Mouse (Mus musculus) lung, embryonic 15.5 days (tissue): Measurements from ENCODE around the gene Tmprss9. TPM values are rescaled to one million over a fixed set of nuclear protein-coding genes. Genes with fewer than 3 reads are reported as not detected.

Experiments
- ATAC-seq: fragments of 200-750 bp; cut with Nextera tagmentation; 2 replicates; pipeline ENCODE4 v1.8.0; 2017; ENCODE audit warnings: moderate number of reproducible peaks, borderline replicate concordance; ENCODE audit not compliant: low FRiP score, low TSS enrichment; ENCODE audit errors: extremely low read depth
- H3K27ac ChIP-seq: fragments of 300-500 bp; sonication (generic); 2 replicates; pipeline ENCODE4 v1.5.1; 2015; ENCODE audit warnings: moderate library complexity, mild to moderate bottlenecking, inconsistent platforms
- H3K27me3 ChIP-seq: fragments of 300-500 bp; sonication (generic); 2 replicates; pipeline ENCODE4 v1.6.1; 2015; ENCODE audit warnings: inconsistent platforms
- H3K36me3 ChIP-seq: fragments of 300-500 bp; sonication (generic); 2 replicates; pipeline ENCODE4 v1.6.1; 2015; ENCODE audit warnings: inconsistent platforms
- H3K4me1 ChIP-seq: fragments of 300-500 bp; sonication (generic); 2 replicates; pipeline ENCODE4 v1.6.1; 2015; ENCODE audit warnings: inconsistent platforms
- H3K4me2 ChIP-seq: fragments of 300-500 bp; sonication (generic); 2 replicates; pipeline ENCODE4 v1.6.1; 2015; ENCODE audit warnings: inconsistent platforms, mild to moderate bottlenecking, moderate library complexity
- H3K4me3 ChIP-seq: fragments of 300-500 bp; sonication (generic); 2 replicates; pipeline ENCODE4 v1.5.1; 2015; ENCODE audit warnings: mild to moderate bottlenecking, inconsistent platforms
- H3K9ac ChIP-seq: fragments of 300-500 bp; sonication (generic); 2 replicates; pipeline ENCODE4 v1.6.1; 2015; ENCODE audit warnings: inconsistent platforms
- H3K9me3 ChIP-seq: fragments of 300-500 bp; sonication (generic); 2 replicates; pipeline ENCODE4 v1.6.1; 2016; ENCODE audit warnings: inconsistent platforms
- WGBS: fragments of 180-500 bp; shearing (Covaris S2); methylation state at CpG from one replicate; pipeline ENCODE4 v1.1.7; 2015; 5-methylcytosine and 5-hydroxymethylcytosine counted together
- polyA plus RNA-seq: library from polyadenylated mRNA; unstranded; fragments of >200 nt; fragmentation: Nextera tagmentation; extraction: Ambion mirVana; gene quantifications from 2 replicates; pipeline ENCODE4 v1.2.1, GENCODE M21; 2015

The Tmprss9 gene
- polyA plus RNA-seq, 1 experiment from 2014 or later, result not detected

DNA sequence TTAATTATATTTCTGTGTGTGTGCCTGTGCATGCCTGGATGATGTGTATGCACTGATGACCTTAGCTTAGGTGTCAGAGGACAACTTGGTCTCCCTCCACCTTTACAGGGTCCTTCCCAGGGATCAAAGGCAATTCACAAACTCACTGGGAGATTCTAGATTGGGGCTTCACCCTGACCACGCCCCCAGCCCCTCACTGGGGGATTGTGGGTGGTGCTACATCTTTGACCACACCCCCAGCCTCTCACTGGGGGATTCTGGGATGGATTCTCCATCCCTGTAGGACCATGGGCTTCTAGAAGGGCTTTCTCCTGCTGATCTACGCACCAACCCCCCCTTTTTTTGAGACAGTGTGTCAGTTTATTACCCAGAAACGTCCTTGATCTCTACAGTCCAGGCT is 53.8 kb downstream of the Tmprss9 start:
- no peak overlapping the region for H3K4me3 ChIP-seq
- no peak overlapping the region for H3K4me2 ChIP-seq
- H3K9ac ChIP-seq, result no peak overlapping the region
- H3K27ac ChIP-seq, result no peak overlapping the region
- no peaks in the 10 kb centered on the region for H3K36me3 ChIP-seq
- peaks cover 25% of the 10 kb centered on the region for H3K4me1 ChIP-seq
- H3K27me3 ChIP-seq, result no peaks in the 10 kb centered on the region
- WGBS, result 38% methylated on average over 3 of the region's 3 CpGs
- ATAC-seq, result no peak
- no peaks in the 10 kb centered on the region for H3K9me3 ChIP-seq

DNA sequence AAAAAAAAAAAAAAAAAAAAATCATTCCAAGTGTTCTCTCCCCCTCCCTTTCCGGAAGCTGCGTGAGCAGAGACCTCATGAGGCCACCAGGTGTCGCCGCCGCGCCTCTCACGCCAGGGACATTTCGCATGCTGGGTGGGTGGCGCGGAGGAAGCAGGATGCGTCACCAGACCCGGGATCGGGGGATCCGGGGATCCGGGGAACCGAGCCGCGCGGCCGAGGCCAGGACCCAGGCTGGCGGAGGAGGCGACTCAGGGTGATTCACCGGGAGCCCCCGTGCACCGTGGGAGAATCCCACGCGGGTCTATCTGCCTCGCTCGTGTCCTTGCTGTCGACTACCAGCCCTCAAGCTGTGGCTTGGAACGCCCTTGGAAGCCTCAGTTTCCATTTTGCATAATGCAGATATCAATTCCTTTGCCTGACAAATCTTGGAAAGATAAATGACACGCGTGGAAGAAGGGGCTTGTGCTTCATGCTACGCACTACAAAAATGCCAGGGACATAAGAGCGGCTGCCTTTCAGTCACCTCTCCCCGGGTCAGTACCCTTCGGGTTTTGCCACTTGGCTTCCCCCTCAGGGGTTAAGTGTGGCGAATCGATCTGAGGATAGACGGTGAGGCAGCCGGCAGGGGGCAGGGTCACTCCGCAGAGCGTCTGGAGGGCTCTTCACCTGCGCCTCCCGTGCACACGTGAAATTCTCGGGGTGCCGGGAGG is 57.1 kb downstream of the Tmprss9 start:
- Histone ChIP-seq H3K36me3 (no peaks in the 10 kb centered on the region), H3K9me3 (no peaks in the 10 kb centered on the region), H3K4me3 (peak overlapping the region; percentile 58), H3K4me2 (peak overlapping the region; percentile 95), H3K27ac (peak overlapping the region; percentile 95), H3K4me1 (peaks cover 41% of the 10 kb centered on the region), H3K9ac (peak overlapping the region; percentile 65), H3K27me3 (peaks cover 21% of the 10 kb centered on the region)
- peak; percentile 17 for ATAC-seq
- WGBS, result under 1% methylated on average over 48 of the region's 48 CpGs

DNA sequence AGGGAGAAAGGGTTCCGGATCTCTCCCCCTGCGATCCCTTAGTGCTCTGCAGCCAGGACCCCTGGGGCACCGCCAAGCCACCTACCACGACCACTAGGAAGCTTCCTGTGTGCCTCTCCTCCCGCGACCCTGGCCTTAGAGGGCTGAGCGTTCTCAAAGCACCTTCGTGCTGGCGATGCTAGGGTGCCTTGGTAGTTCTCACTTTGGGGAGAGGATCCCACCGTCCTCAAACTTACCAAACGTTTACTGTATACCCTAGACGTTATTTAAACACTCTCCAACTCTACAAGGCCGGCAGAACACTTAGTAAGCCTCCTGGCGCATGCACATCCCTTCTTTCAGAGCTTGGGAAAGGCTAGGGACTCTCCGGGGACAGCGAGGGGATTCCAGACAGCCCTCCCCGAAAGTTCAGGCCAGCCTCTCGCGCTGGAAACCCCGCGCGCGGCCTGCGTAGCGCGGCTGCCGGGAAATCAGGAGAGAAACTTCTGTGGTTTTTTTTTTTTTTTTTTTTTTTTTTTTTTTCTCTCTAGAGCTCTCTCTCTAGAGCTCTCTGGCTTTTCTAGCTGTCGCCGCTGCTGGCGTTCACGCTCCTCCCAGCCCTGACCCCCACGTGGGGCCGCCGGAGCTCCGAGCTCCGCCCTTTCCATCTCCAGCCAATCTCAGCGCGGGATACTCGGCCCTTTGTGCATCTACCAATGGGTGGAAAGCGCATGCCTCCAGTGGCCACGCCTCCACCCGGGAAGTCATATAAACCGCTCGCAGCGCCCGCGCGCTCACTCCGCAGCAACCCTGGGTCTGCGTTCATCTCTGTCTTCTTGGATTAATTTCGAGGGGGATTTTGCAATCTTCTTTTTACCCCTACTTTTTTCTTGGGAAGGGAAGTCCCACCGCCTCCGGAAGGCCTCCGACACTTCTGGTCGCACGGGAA is 57.9 kb downstream of the Tmprss9 start, which contains the start of gene Gadd45b:
TSS of gene Gadd45b (plus strand) at position 775 of the 928 bp plus-strand sequence.
- H3K36me3 ChIP-seq, result no peaks in the 10 kb centered on the region
- H3K9me3 ChIP-seq, result no peaks in the 10 kb centered on the region
- peak; percentile 89 for ATAC-seq
- peak within 1 kb of the TSS; percentile 65 for H3K9ac ChIP-seq
- peak within 1 kb of the TSS; percentile 95 for H3K27ac ChIP-seq
- peaks cover 28% of the 10 kb centered on the region for H3K27me3 ChIP-seq
- H3K4me2 ChIP-seq, result peak within 1 kb of the TSS; percentile 95
- under 1% methylated on average over 56 of the region's 56 CpGs for WGBS
- peaks cover 44% of the 10 kb centered on the region for H3K4me1 ChIP-seq
- H3K4me3 ChIP-seq, result peak within 1 kb of the TSS; percentile 59

DNA sequence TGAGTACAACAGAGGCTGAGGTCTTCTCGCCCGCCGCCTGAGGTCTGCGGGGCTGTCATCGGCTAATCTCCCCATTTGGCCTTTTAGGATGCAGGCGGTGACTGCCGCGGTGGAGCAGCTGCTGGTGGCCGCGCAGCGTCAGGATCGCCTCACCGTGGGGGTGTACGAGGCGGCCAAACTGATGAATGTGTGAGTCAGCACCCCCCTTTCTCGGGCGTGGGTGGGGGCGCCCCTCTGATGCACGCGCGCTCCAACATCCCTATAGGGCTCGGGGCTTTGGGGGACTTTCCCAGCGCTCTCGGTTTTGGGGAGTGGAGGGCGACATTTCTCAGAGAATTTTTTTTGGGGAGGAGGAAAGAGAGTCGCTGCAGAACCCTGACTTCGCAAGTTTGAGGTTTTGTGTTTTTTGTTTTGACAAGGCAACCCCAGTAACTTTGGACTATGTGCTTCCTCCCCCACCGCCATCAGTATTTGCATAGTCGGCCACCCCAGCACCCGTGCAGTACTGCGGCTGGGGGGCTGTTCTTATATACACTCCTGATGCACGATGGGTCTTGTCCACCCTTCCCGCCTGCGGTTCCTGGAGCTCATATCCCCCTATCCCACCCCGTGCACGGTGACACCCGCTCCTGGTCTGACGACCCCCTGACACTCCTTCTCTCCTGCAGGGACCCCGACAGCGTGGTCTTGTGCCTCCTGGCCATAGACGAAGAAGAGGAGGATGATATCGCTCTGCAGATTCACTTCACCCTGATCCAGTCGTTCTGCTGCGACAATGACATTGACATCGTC is 58.9 kb downstream of the Tmprss9 start:
- ATAC-seq, result no peak
- H3K36me3 ChIP-seq, result no peaks in the 10 kb centered on the region
- H3K4me2 ChIP-seq, result peak overlapping the region; percentile 80
- H3K9me3 ChIP-seq, result no peaks in the 10 kb centered on the region
- H3K4me1 ChIP-seq, result peaks cover 50% of the 10 kb centered on the region
- WGBS, result under 1% methylated on average over 45 of the region's 45 CpGs
- peak overlapping the region; percentile 75 for H3K27ac ChIP-seq
- peak overlapping the region; percentile 59 for H3K4me3 ChIP-seq
- H3K9ac ChIP-seq, result peak overlapping the region; percentile 62
- H3K27me3 ChIP-seq, result peaks cover 30% of the 10 kb centered on the region

DNA sequence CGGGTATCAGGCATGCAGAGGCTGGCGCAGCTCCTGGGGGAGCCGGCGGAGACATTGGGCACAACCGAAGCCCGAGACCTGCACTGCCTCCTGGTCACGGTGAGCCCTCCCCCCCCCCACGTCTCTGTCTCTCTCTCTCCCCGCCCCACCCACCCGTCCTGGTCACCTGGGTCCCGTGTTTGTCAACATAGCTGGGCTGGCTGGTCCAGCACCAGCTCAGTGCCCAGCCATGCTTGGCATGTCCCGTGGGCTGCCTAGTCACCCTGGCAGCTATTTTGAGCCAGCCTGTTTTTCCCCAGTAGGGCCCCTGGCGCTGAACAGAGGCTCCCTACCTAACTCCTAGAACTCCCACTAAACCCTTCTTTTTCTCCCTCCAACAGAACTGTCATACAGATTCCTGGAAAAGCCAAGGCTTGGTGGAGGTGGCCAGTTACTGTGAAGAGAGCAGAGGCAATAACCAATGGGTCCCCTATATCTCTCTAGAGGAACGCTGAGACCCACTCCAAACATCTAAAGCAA is 59.6 kb downstream of the Tmprss9 start:
- H3K4me3 ChIP-seq, result peak overlapping the region; percentile 59
- peaks cover 56% of the 10 kb centered on the region for H3K4me1 ChIP-seq
- H3K27me3 ChIP-seq, result peaks cover 30% of the 10 kb centered on the region
- no peaks in the 10 kb centered on the region for H3K9me3 ChIP-seq
- H3K27ac ChIP-seq, result no peak overlapping the region
- no peaks in the 10 kb centered on the region for H3K36me3 ChIP-seq
- H3K4me2 ChIP-seq, result peak overlapping the region; percentile 80
- 4% methylated on average over 11 of the region's 14 CpGs for WGBS
- no peak for ATAC-seq
- H3K9ac ChIP-seq, result peak overlapping the region; percentile 62

DNA sequence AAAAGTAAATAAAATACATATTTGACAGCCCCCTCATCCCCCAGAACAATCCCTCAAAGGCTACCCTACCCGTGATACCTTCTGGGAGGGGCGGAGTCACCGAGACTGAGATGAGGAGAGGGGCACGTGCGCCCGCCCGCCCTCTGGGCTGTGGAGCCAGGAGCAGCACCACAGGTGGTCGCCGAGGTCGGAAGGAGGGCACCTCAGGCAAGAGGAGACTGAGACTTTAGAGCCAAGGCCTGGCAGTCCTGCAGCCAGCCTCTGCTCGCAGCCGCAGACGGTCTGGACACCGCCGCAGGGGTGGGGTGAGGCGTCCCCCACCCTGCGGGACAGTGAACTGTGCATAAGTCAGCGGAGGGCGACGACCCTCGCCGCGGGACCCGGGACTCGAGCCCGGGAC is 60.0 kb downstream of the Tmprss9 start:
- Histone ChIP-seq H3K36me3 (no peaks in the 10 kb centered on the region), H3K9me3 (no peaks in the 10 kb centered on the region), H3K4me3 (peak overlapping the region; percentile 59), H3K27me3 (peaks cover 30% of the 10 kb centered on the region), H3K9ac (peak overlapping the region; percentile 62), H3K27ac (no peak overlapping the region), H3K4me2 (peak overlapping the region; percentile 80), H3K4me1 (peaks cover 61% of the 10 kb centered on the region)
- 2% methylated on average over 26 of the region's 26 CpGs for WGBS
- no peak for ATAC-seq

DNA sequence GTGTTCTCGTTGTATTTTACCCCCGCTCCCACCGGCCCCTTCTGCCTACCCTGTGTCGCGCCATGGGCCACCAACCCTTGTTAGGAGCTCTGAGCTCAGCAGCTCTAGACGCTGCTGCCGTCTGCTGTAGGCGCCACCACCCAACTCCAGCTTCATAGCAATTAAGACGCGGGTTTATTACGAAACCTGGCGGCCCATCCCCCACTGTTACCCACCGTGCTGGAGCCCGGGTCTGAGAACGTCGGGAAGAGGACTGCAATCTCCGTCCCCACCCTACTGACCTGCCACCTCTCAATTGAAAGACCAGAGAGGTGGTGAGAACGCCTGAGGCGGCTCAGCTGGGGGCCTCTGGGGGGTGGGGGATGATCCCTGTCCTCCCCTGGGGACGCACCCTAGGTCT is 60.6 kb downstream of the Tmprss9 start:
- Histone ChIP-seq H3K27ac (0 out of 2 replicates have a peak overlapping the region, but pooled peaks have one; percentile 49), H3K4me3 (peak overlapping the region; percentile 59), H3K36me3 (no peaks in the 10 kb centered on the region), H3K27me3 (peaks cover 30% of the 10 kb centered on the region), H3K9ac (peak overlapping the region; percentile 62), H3K9me3 (no peaks in the 10 kb centered on the region), H3K4me2 (peak overlapping the region; percentile 80), H3K4me1 (peaks cover 66% of the 10 kb centered on the region)
- ATAC-seq, result no peak
- 1% methylated on average over 20 of the region's 20 CpGs for WGBS

DNA sequence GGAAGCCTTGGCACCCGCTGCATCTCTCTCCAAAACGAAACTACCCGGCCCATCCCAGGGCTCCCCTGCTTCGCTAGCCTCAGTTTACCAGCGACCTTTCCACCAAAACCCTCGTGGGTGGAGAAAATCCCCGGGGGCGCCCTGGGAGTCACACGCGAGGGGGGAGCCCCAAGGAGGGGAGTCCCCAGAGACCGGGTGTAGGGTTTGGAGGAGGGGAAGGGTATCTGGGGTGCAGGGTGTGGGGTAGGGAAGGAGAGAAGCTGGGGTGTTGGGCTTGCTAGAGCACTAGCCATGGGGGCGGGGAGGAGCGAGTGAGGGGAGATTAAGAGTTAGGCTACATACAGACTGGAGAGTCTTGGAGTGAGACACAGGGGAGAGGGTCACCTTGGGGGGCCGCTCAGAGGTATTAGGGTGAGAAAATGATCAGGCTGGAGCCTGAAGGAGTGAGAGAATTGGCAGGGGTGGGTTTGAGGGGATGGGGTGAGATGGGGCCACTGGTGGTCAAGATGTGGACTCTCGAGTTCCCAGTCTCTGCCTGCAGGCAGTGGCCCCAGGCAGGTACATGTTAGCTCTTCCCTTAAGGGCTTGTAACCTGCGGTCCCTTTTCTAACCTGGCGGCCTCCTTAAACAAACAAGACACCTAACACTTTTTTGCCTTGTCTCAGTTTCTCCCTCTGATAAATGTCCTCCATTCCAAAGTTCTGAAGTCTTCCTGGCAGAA is 61.2 kb downstream of the Tmprss9 start:
- Histone ChIP-seq H3K9me3 (no peaks in the 10 kb centered on the region), H3K9ac (peak overlapping the region; percentile 62), H3K27me3 (peaks cover 30% of the 10 kb centered on the region), H3K4me1 (peaks cover 73% of the 10 kb centered on the region), H3K4me3 (peak overlapping the region; percentile 59), H3K36me3 (no peaks in the 10 kb centered on the region), H3K4me2 (peak overlapping the region; percentile 80), H3K27ac (peak overlapping the region; percentile 49)
- ATAC-seq, result no peak
- WGBS, result 2% methylated on average over 17 of the region's 17 CpGs

DNA sequence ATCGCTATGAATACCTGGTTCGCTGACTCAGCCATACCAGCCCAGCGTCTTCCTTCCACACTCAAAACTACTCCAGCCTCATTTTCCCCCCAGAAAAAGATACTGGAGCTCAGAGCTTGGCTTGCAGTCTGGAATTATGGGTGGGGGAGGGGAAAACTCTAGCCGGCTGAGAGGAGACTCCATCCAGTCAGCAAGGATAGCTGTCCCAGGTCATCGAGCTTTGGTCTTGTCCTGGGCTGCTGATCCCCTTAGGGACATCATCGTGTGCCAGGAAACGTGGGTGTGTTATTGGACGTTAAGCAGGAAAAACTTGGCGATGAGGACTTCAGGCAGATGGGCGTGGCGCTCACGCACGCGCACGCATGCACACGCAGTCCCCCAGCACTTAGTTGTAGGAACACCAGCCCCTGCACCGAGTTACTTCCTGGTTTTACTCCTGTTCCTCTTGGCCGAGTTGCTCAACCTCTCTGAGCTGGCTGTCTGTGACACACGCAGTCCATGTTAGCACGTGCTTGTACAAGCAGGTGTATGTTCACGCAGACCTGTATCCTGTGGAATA is 61.9 kb downstream of the Tmprss9 start:
- Histone ChIP-seq H3K27me3 (peaks cover 30% of the 10 kb centered on the region), H3K4me2 (peak overlapping the region; percentile 80), H3K9me3 (no peaks in the 10 kb centered on the region), H3K4me3 (peak overlapping the region; percentile 59), H3K9ac (no peak overlapping the region), H3K27ac (peak overlapping the region; percentile 49; the same call in 1 of the 2 replicates), H3K4me1 (peaks cover 79% of the 10 kb centered on the region), H3K36me3 (no peaks in the 10 kb centered on the region)
- ATAC-seq, result no peak
- WGBS, result 3% methylated on average over 21 of the region's 21 CpGs

DNA sequence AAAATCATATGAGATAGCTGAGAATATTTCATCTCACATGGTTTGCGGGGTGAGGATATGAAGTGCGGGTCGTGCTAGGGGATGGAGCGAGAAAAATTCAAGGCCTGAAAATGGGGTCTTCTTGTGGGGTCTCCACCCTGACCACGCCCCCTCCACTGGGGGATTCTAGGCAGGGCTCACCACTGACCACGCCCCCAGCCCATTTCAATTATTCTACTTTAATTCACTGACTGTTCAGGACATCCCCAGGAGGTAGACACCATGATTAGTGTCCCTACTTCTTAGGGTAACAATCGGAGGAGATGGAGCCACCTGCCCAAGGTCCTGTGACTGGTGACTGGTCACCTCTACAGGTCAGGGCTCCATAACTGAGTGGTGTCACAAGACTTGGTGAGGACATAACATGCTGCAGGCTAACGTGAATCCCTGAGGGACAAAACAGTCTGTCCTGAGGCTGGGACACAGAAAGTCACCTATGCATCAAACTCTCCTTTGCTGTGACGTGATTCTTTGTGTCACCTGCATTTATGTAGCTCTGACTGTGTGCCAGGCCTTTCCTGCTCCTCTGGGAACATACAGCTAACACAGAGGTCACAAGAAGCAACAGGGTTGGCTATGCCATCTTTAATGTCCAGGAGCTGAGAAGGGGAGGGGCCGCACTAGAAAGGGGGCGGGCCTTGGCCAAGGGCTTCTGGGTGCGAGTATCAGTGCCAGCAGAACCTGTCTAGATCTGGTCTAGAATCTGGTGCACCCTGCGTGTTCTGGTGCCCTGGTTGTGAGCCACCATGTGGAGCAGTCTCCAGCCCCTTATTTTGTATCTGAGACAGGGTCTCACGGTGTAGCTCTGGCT is 62.7 kb downstream of the Tmprss9 start:
- Histone ChIP-seq H3K36me3 (no peaks in the 10 kb centered on the region), H3K9ac (no peak overlapping the region), H3K4me1 (peaks cover 79% of the 10 kb centered on the region), H3K4me2 (no peak overlapping the region), H3K9me3 (no peaks in the 10 kb centered on the region), H3K4me3 (no peak overlapping the region; the same call in 1 of the 2 replicates), H3K27me3 (peaks cover 30% of the 10 kb centered on the region), H3K27ac (no peak overlapping the region)
- no peak for ATAC-seq
- WGBS, result 46% methylated on average over 14 of the region's 14 CpGs
